Mouse (Mus musculus) forebrain, embryonic 12.5 days (tissue): Measurements from ENCODE around the gene Smtn. TPM values are rescaled to one million over a fixed set of nuclear protein-coding genes. Genes with fewer than 3 reads are reported as not detected.

Experiments used
- ATAC-seq: fragments of 200-750 bp; cut with Nextera tagmentation; 2 replicates; pipeline ENCODE4 v1.8.0; 2017; ENCODE audit warnings: moderate TSS enrichment; ENCODE audit not compliant: low FRiP score
- H3K27ac ChIP-seq: fragments of 300-500 bp; sonication (generic); 2 replicates; pipeline ENCODE4 v1.5.1; 2016; ENCODE audit warnings: mild to moderate bottlenecking
- H3K27me3 ChIP-seq: fragments of 300-500 bp; sonication (generic); 2 replicates; pipeline ENCODE4 v1.6.1; 2016; ENCODE audit warnings: mild to moderate bottlenecking
- H3K36me3 ChIP-seq: fragments of 300-500 bp; sonication (generic); replicated peaks from 2 replicates; pipeline ENCODE4 v1.6.1; 2016; ENCODE audit warnings: mild to moderate bottlenecking
- H3K4me1 ChIP-seq: fragments of 300-500 bp; sonication (generic); 2 replicates; pipeline ENCODE4 v1.6.1; 2016
- H3K4me2 ChIP-seq: fragments of 300-500 bp; sonication (generic); 2 replicates; pipeline ENCODE4 v1.6.1; 2016; ENCODE audit warnings: mild to moderate bottlenecking, moderate library complexity
- H3K4me3 ChIP-seq: fragments of 300-500 bp; sonication (generic); replicated peaks from 2 replicates; pipeline ENCODE4 v1.5.1; 2016; ENCODE audit warnings: mild to moderate bottlenecking
- H3K9ac ChIP-seq: fragments of 300-500 bp; sonication (generic); 2 replicates; pipeline ENCODE4 v1.6.1; 2016; ENCODE audit warnings: mild to moderate bottlenecking
- H3K9me3 ChIP-seq: fragments of 300-500 bp; sonication (generic); 2 replicates; pipeline ENCODE4 v1.6.1; 2016
- WGBS: fragments of 180-500 bp; shearing (Covaris S2); methylation state at CpG from one replicate; pipeline ENCODE4 v1.1.7; 2016; 5-methylcytosine and 5-hydroxymethylcytosine counted together
- polyA plus RNA-seq: library from polyadenylated mRNA; unstranded; fragments of >200 nt; fragmentation: Nextera tagmentation; extraction: Ambion mirVana; gene quantifications from 2 replicates; pipeline ENCODE4 v1.2.1, GENCODE M21; 2016

Gene Smtn
- polyA plus RNA-seq, 1 experiment from 2014 or later, result 36.2 TPM

GRCm38 (mm10) chr11:3489036-3489435 is 51.4 kb downstream of the Smtn start:
- Histone ChIP-seq H3K27me3 (no peaks in the 10 kb centered on the region), H3K36me3 (no peaks in the 10 kb centered on the region), H3K4me1 (peaks cover 4% of the 10 kb centered on the region; the same call in 1 of the 2 replicates), H3K9me3 (no peaks in the 10 kb centered on the region), H3K4me3 (no peak overlapping the region), H3K4me2 (no peak overlapping the region), H3K9ac (no peak overlapping the region), H3K27ac (no peak overlapping the region)
- ATAC-seq, result no peak
- 89% methylated on average over 5 of the region's 5 CpGs for WGBS

GRCm38 (mm10) chr11:3487952-3488570 is 52.4 kb downstream of the Smtn start, which contains the start of gene Pla2g3:
Gene Pla2g3 (plus strand): TSS chr11:3488284.
- Histone ChIP-seq H3K36me3 (no peaks in the 10 kb centered on the region), H3K4me3 (no peak within 1 kb of the TSS), H3K27me3 (no peaks in the 10 kb centered on the region), H3K9me3 (no peaks in the 10 kb centered on the region), H3K27ac (no peak within 1 kb of the TSS), H3K4me2 (no peak within 1 kb of the TSS), H3K9ac (no peak within 1 kb of the TSS), H3K4me1 (peaks cover 4% of the 10 kb centered on the region; the same call in 1 of the 2 replicates)
- no peak for ATAC-seq
- 30% methylated on average over 11 of the region's 11 CpGs for WGBS

GRCm38 (mm10) chr11:3486349-3486748 is 54.1 kb downstream of the Smtn start:
- H3K4me3 ChIP-seq, result no peak overlapping the region
- WGBS, result 81% methylated on average over 7 of the region's 7 CpGs
- H3K4me1 ChIP-seq, result peaks cover 4% of the 10 kb centered on the region; the same call in 1 of the 2 replicates
- no peak overlapping the region for H3K4me2 ChIP-seq
- H3K27ac ChIP-seq, result no peak overlapping the region
- no peaks in the 10 kb centered on the region for H3K9me3 ChIP-seq
- ATAC-seq, result no peak
- no peaks in the 10 kb centered on the region for H3K27me3 ChIP-seq
- H3K36me3 ChIP-seq, result no peaks in the 10 kb centered on the region
- H3K9ac ChIP-seq, result no peak overlapping the region

GRCm38 (mm10) chr11:3483980-3484642 is 56.3 kb downstream of the Smtn start:
- Histone ChIP-seq H3K9ac (no peak overlapping the region), H3K36me3 (no peaks in the 10 kb centered on the region), H3K9me3 (no peaks in the 10 kb centered on the region), H3K27me3 (no peaks in the 10 kb centered on the region), H3K4me2 (no peak overlapping the region), H3K27ac (no peak overlapping the region), H3K4me3 (no peak overlapping the region), H3K4me1 (peaks cover 4% of the 10 kb centered on the region; the same call in 1 of the 2 replicates)
- ATAC-seq, result no peak
- WGBS, result 64% methylated on average over 11 of the region's 11 CpGs

- Histone ChIP-seq H3K4me3 (no peak overlapping the region), H3K27ac (no peak overlapping the region), H3K4me1 (no peaks in the 10 kb centered on the region), H3K36me3 (no peaks in the 10 kb centered on the region), H3K4me2 (no peak overlapping the region), H3K9me3 (no peaks in the 10 kb centered on the region), H3K9ac (no peak overlapping the region), H3K27me3 (no peaks in the 10 kb centered on the region)
- no peak for ATAC-seq
These were observed 64.9 kb downstream of the Smtn start for GRCm38 (mm10) chr11:3475489-3475888.

GRCm38 (mm10) chr11:3474480-3475115 is 65.8 kb downstream of the Smtn start:
- WGBS, result 88% methylated on average over 7 of the region's 7 CpGs
- no peak overlapping the region for H3K27ac ChIP-seq
- no peak overlapping the region for H3K9ac ChIP-seq
- H3K4me1 ChIP-seq, result no peaks in the 10 kb centered on the region
- ATAC-seq, result no peak
- H3K9me3 ChIP-seq, result no peaks in the 10 kb centered on the region
- H3K27me3 ChIP-seq, result no peaks in the 10 kb centered on the region
- no peak overlapping the region for H3K4me3 ChIP-seq
- H3K36me3 ChIP-seq, result no peaks in the 10 kb centered on the region
- H3K4me2 ChIP-seq, result no peak overlapping the region

GRCm38 (mm10) chr11:3472484-3472883 is 67.9 kb downstream of the Smtn start:
- Histone ChIP-seq H3K36me3 (no peaks in the 10 kb centered on the region), H3K4me3 (no peak overlapping the region), H3K27ac (no peak overlapping the region), H3K9me3 (no peaks in the 10 kb centered on the region), H3K9ac (no peak overlapping the region), H3K27me3 (no peaks in the 10 kb centered on the region), H3K4me2 (no peak overlapping the region), H3K4me1 (no peaks in the 10 kb centered on the region)
- ATAC-seq, result peak; percentile 63; the same call in 1 of the 2 replicates
- WGBS, result 31% methylated on average over 1 of the region's 1 CpGs

- ATAC-seq, result no peak
- Histone ChIP-seq H3K4me3 (no peak overlapping the region), H3K27ac (no peak overlapping the region), H3K27me3 (no peaks in the 10 kb centered on the region), H3K9me3 (no peaks in the 10 kb centered on the region), H3K4me1 (no peaks in the 10 kb centered on the region), H3K36me3 (no peaks in the 10 kb centered on the region), H3K9ac (no peak overlapping the region), H3K4me2 (no peak overlapping the region)
- WGBS, result 22% methylated on average over 11 of the region's 11 CpGs
These were observed 69.0 kb downstream of the Smtn start for GRCm38 (mm10) chr11:3471448-3471850.

Other genes with a start within 250 kb of the Smtn start
- 12.8 and 13.3 TPM in 2 replicates for gene Pik3ip1, start 210.2 kb downstream of the Smtn start, polyA plus RNA-seq
- gene Limk2, start 131.4 kb downstream of the Smtn start, polyA plus RNA-seq, result 79.4 and 79.8 TPM in 2 replicates
- gene Rnf185, start 88.2 kb downstream of the Smtn start, polyA plus RNA-seq, result 42.4 and 43.2 TPM in 2 replicates
- 0.59 and 0.64 TPM in 2 replicates for gene Pla2g3, start 52.3 kb downstream of the Smtn start, polyA plus RNA-seq
- 0.49 and 0.52 TPM in 2 replicates for gene Inpp5j, start 35.8 kb downstream of the Smtn start, polyA plus RNA-seq
- gene Selenom, start 25.9 kb downstream of the Smtn start, polyA plus RNA-seq, result 49.7 and 51.0 TPM in 2 replicates
- gene Morc2a, start 108.6 kb upstream of the Smtn start, polyA plus RNA-seq, result 57.1 and 62.4 TPM in 2 replicates